Mouse (Mus musculus) cortical plate, adult 2 months (tissue): Measurements from ENCODE around the gene Abl2.

Experiments used
- CTCF ChIP-seq: fragments of 200-500 bp; IDR thresholded peaks from 2 replicates; pipeline ENCODE4 v1.5.1; 2011; ENCODE audit warnings: mild to moderate bottlenecking, control low read depth, low read length; ENCODE audit not compliant: insufficient read depth; ENCODE audit errors: extremely low read depth
- POLR2A ChIP-seq: fragments of 200-500 bp; IDR thresholded peaks from 2 replicates; pipeline ENCODE4 v1.6.1; 2011; ENCODE audit warnings: mild to moderate bottlenecking, low read length, control low read depth; ENCODE audit not compliant: insufficient read depth; ENCODE audit errors: extremely low read depth

DNA sequence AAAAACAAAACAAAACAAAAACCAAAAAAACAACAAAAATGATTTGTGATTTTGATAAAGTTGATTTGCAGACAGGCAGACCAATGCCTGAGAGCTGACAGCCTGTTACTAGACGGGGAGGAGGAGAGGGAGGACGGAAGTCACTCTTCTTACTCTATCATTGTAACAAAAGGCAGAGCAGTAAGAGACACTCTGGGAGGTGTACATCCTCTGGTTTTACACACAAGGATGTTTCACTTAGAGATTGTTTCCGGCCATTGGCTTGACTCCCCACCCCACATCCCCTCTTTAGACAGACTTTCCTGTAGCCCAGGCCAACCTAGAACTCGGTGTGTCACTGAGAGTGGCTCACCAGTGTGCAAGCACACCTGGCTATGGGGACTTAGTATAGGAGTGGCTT, 11.0 kb downstream of the Abl2 start:
- TF ChIP-seq CTCF: no peak
- no peak for TF ChIP-seq POLR2A
